Mouse (Mus musculus): ENCODE measurements around the gene Myd88. TPM values are rescaled to one million over a fixed set of nuclear protein-coding genes. Genes with fewer than 3 reads are reported as not detected.

The Myd88 gene
- 10 to 100 TPM; 71.1 to 86.1 TPM for total RNA-seq (2023)

GRCm38 (mm10) chr9:119340909-119341816 is at the start of gene Myd88:
Myd88 (minus strand) TSS chr9:119341411.

GRCm38 (mm10) chr9:119365284-119365683 is 24.1 kb upstream of the Myd88 start, which contains the start of gene Slc22a14:
Slc22a14 (minus strand) TSS chr9:119365553.

GRCm38 (mm10) chr9:119357331-119358057 is 16.3 kb upstream of the Myd88 start, which contains the start of gene Xylb:
Xylb (plus strand) TSS chr9:119357381.

GRCm38 (mm10) chr9:119339558-119340211 is 1.5 kb downstream of the Myd88 start, which contains the start of gene Acaa1a:
Acaa1a (plus strand) TSS chr9:119339676.

GRCm38 (mm10) chr9:119322289-119323259 is 18.6 kb downstream of the Myd88 start, which contains the start of gene Oxsr1:
Oxsr1 (minus strand) TSS chr9:119322427.

Other genes starting within 250 kb of the Myd88 start
- gene Plcd1, start 247.9 kb downstream of the Myd88 start, total RNA-seq (2023): 1 to 10 TPM in 1 of 2 experiments, under 1 TPM in 1; 0.85 to 2.3 TPM
- under 1 TPM in 1 of 2 experiments, not detected in 1; 0.57 TPM for gene Dlec1, start 238.9 kb downstream of the Myd88 start, total RNA-seq (2023)
- gene Acaa1b, start 184.3 kb downstream of the Myd88 start, total RNA-seq (2023): under 1 TPM; 0.26 to 0.88 TPM
- gene Gm47289, start 182.2 kb downstream of the Myd88 start, total RNA-seq (2023): not detected
- gene Slc22a13, start 132.3 kb downstream of the Myd88 start, total RNA-seq (2023): not detected
- 10 to 100 TPM; 24.2 to 25.8 TPM for gene Oxsr1, start 19.0 kb downstream of the Myd88 start, total RNA-seq (2023)
- 10 to 100 TPM; 47.4 to 49.3 TPM for gene Acaa1a, start 1.7 kb downstream of the Myd88 start, total RNA-seq (2023)
- 1 to 10 TPM in 1 of 2 experiments, under 1 TPM in 1; 0.97 to 1.1 TPM for gene Xylb, start 16.0 kb upstream of the Myd88 start, total RNA-seq (2023)
- gene Slc22a14, start 24.1 kb upstream of the Myd88 start, total RNA-seq (2023): not detected
- 1 to 10 TPM; 1.2 to 1.6 TPM for gene Acvr2b, start 60.7 kb upstream of the Myd88 start, total RNA-seq (2023)
- gene Exog, start 103.5 kb upstream of the Myd88 start, total RNA-seq (2023): 1 to 10 TPM; 3.8 to 4.0 TPM
- not detected for gene Scn5a, start 237.6 kb upstream of the Myd88 start, total RNA-seq (2023)

Data from neutrophil, adult 83 days (primary cell).